Mouse (Mus musculus) myocyte (in vitro differentiated cells): Measurements from ENCODE around the gene Arhgef17.

Experiments
- E2F4 ChIP-seq: IDR thresholded peaks from one replicate; pipeline ENCODE4 v1.6.1; 2011; ENCODE audit warnings: mild to moderate bottlenecking, control low read depth, moderate library complexity; ENCODE audit not compliant: insufficient read depth
- MAX ChIP-seq: IDR thresholded peaks from one replicate; pipeline ENCODE4 v1.6.1; 2011; ENCODE audit warnings: low read depth, mild to moderate bottlenecking, control low read depth
- MYOG ChIP-seq, 3 experiments: IDR thresholded peaks; one replicate each; pipeline ENCODE4 v1.6.1; 2011; ENCODE audit warnings: control low read depth in 2 of 3, low read depth in 2 of 3, mild to moderate bottlenecking in 2 of 3; ENCODE audit not compliant: insufficient read length in 2 of 3, control insufficient read depth in 1 of 3, insufficient read depth in 1 of 3
- POLR2A ChIP-seq: IDR thresholded peaks from one replicate; pipeline ENCODE4 v1.6.1; 2011; ENCODE audit warnings: low read depth, mild to moderate bottlenecking, control low read depth, moderate library complexity; ENCODE audit not compliant: insufficient read length
- POLR2AphosphoS2 ChIP-seq: IDR thresholded peaks from one replicate; pipeline ENCODE4 v1.6.1; 2011; ENCODE audit warnings: low read depth, control low read depth; ENCODE audit not compliant: insufficient read length
- TCF12 ChIP-seq: IDR thresholded peaks from one replicate; pipeline ENCODE4 v1.6.1; 2011; ENCODE audit warnings: mild to moderate bottlenecking, control low read depth; ENCODE audit not compliant: poor library complexity, insufficient read depth, severe bottlenecking
- USF1 ChIP-seq: IDR thresholded peaks from one replicate; pipeline ENCODE4 v1.6.1; 2011; ENCODE audit warnings: low read depth, mild to moderate bottlenecking, control low read depth, moderate library complexity

- no peak for TF ChIP-seq POLR2A
- TF ChIP-seq MAX, result no peak
- no peak for TF ChIP-seq E2F4
- no peak for TF ChIP-seq POLR2AphosphoS2
- TF ChIP-seq MYOG (IDR thresholded peaks at IDR 0.05; ENCODE audit: control insufficient read depth in 1 of 3, insufficient read depth in 1 of 3, insufficient read length in 2 of 3, low read depth in 2 of 3), result no peak
- TF ChIP-seq USF1, result no peak
- TF ChIP-seq TCF12, result no peak
Measured at GRCm38 (mm10) chr7:100972875-100973274, 41.0 kb upstream of the Arhgef17 start.
